Mouse (Mus musculus) embryonic facial prominence, embryonic 15.5 days (tissue): ENCODE measurements at regions not wholly inside any gene's neighbourhood (a gene's known extent, or its start where the extent isn't known, plus 50 kb on each side); places are given as distances from the start of the nearest gene placed in this dataset.

Experiments used
- ATAC-seq: fragments of 200-750 bp; cut with Nextera tagmentation; 2 replicates; pipeline ENCODE4 v1.8.0; 2017; ENCODE audit warnings: low read depth, moderate TSS enrichment; ENCODE audit not compliant: insufficient number of reproducible peaks, low FRiP score, low TSS enrichment
- H3K27ac ChIP-seq: fragments of 300-500 bp; sonication (generic); replicated peaks from 2 replicates; pipeline ENCODE4 v1.5.1; 2015; ENCODE audit warnings: mild to moderate bottlenecking, inconsistent platforms
- H3K27me3 ChIP-seq: fragments of 300-500 bp; sonication (generic); 2 replicates; pipeline ENCODE4 v1.6.1; 2015; ENCODE audit warnings: inconsistent platforms
- H3K36me3 ChIP-seq: fragments of 300-500 bp; sonication (generic); 2 replicates; pipeline ENCODE4 v1.6.1; 2015; ENCODE audit warnings: mild to moderate bottlenecking, inconsistent platforms
- H3K4me1 ChIP-seq: fragments of 300-500 bp; sonication (generic); 2 replicates; pipeline ENCODE4 v1.6.1; 2015; ENCODE audit warnings: inconsistent platforms
- H3K4me2 ChIP-seq: fragments of 300-500 bp; sonication (generic); replicated peaks from 2 replicates; pipeline ENCODE4 v1.6.1; 2015; ENCODE audit warnings: mild to moderate bottlenecking, inconsistent platforms
- H3K4me3 ChIP-seq: fragments of 300-500 bp; sonication (generic); replicated peaks from 2 replicates; pipeline ENCODE4 v1.5.1; 2015; ENCODE audit warnings: mild to moderate bottlenecking, inconsistent platforms
- H3K9ac ChIP-seq: fragments of 300-500 bp; sonication (generic); 2 replicates; pipeline ENCODE4 v1.6.1; 2015; ENCODE audit warnings: inconsistent platforms
- H3K9me3 ChIP-seq: fragments of 300-500 bp; sonication (generic); replicated peaks from 2 replicates; pipeline ENCODE4 v1.6.1; 2016; ENCODE audit warnings: inconsistent platforms
- WGBS: fragments of 180-500 bp; shearing (Covaris S2); methylation state at CpG from one replicate; pipeline ENCODE4 v1.1.7; 2015; 5-methylcytosine and 5-hydroxymethylcytosine counted together

- H3K36me3 ChIP-seq: no peaks in the 10 kb centered on the region
- WGBS: 52% methylated on average over 5 of the region's 5 CpGs
- H3K9ac ChIP-seq: no peak overlapping the region
- H3K4me3 ChIP-seq: no peak overlapping the region
- H3K9me3 ChIP-seq: no peaks in the 10 kb centered on the region
- H3K27me3 ChIP-seq: no peaks in the 10 kb centered on the region
- H3K27ac ChIP-seq: 0 out of 2 replicates have a peak overlapping the region, but pooled peaks have one; percentile 28
- H3K4me2 ChIP-seq: no peak overlapping the region
- H3K4me1 ChIP-seq: no peaks in the 10 kb centered on the region
- ATAC-seq: no peak
These were observed 158.6 kb downstream of the Fam198b start for GRCm38 (mm10) chr3:80042756-80043484.

DNA sequence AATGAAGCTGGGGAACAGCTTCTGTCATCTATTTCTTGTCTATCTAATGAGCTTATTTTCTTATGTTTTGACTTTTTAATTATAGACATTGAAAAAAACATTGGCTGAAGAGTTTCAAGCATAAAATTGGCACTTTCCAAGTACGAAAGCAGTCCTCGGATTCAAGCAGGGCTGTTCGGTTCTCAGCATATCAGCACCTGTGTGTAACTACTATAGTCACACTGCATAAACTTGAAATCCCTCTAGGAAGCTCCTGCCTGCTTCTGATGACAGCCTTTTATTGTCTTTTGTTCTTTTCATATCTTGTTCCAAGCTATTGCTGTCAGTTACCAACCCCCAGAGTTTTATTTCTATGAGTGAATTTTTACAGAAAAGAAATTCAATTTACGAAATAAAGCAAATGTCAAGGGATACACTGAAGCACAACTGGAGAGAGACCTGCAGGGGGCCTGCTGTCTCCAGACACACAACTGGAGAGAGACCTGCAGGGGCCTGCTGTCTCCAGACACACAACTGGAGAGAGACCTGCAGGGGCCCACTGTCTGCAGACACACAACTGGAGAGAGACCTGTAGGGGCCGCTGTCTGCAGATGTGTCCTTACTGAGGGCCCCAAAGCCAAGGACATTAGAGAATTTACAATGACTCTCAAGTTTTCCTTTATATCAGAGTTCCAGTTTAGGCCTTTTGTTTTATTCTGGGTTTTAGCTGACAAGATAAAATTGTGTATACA is 165.3 kb downstream of the Fam198b start:
- no peaks in the 10 kb centered on the region for H3K9me3 ChIP-seq
- no peaks in the 10 kb centered on the region for H3K4me1 ChIP-seq
- H3K9ac ChIP-seq: no peak overlapping the region
- WGBS: 82% methylated on average over 5 of the region's 5 CpGs
- ATAC-seq: no peak
- H3K4me3 ChIP-seq: no peak overlapping the region
- H3K27me3 ChIP-seq: no peaks in the 10 kb centered on the region
- H3K36me3 ChIP-seq: no peaks in the 10 kb centered on the region
- no peak overlapping the region for H3K27ac ChIP-seq
- no peak overlapping the region for H3K4me2 ChIP-seq

DNA sequence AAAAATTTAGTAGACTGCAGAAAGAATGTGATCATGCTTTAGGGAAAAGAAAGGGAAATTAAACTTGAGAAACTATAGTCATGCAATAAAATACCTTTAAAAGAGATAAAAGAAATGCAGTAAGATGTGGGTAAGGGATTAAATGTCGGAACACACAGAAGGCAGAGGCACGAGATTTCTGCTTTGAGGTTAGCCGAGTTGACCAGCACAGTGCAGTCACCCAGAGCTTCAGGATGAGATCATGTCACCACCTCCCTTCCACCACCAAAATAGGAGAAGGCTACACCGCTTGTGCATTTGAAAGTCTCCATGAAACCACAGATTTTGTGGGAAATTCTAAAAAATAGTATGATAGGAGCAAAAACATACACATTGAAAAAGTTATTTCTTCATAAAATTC is 166.6 kb downstream of the Fam198b start:
- H3K9ac ChIP-seq: no peak overlapping the region
- no peaks in the 10 kb centered on the region for H3K9me3 ChIP-seq
- no peaks in the 10 kb centered on the region for H3K27me3 ChIP-seq
- 44% methylated on average over 4 of the region's 4 CpGs for WGBS
- H3K27ac ChIP-seq: no peak overlapping the region
- no peaks in the 10 kb centered on the region for H3K36me3 ChIP-seq
- no peak overlapping the region for H3K4me2 ChIP-seq
- ATAC-seq: no peak
- no peak overlapping the region for H3K4me3 ChIP-seq
- H3K4me1 ChIP-seq: no peaks in the 10 kb centered on the region

DNA sequence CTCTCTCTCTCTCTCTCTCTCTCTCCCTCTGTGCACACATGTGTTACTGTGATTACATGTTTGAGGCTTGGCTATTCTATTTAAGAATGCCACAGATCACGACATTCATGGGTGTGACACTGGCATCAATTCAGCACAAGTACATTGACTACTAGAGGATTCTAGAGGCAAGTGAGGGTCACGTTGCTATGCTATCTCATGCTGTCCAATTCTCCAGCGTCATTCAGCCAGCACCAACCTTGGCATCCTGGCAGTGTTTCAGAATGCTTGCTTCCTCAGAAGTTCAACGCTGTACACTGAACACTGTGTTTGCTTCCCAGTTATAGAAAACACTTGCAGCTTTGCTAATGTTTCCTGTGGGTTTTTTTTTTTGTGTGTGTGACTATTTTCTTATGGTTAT is 167.6 kb downstream of the Fam198b start:
- H3K4me3 ChIP-seq: no peak overlapping the region
- no peaks in the 10 kb centered on the region for H3K36me3 ChIP-seq
- no peaks in the 10 kb centered on the region for H3K4me1 ChIP-seq
- no peak overlapping the region for H3K9ac ChIP-seq
- no peaks in the 10 kb centered on the region for H3K9me3 ChIP-seq
- H3K4me2 ChIP-seq: no peak overlapping the region
- H3K27me3 ChIP-seq: no peaks in the 10 kb centered on the region
- H3K27ac ChIP-seq: no peak overlapping the region
- no peak for ATAC-seq
- WGBS: 41% methylated on average over 4 of the region's 4 CpGs

GRCm38 (mm10) chr3:80052879-80053278 is 168.5 kb downstream of the Fam198b start:
- H3K27ac ChIP-seq: no peak overlapping the region
- no peak overlapping the region for H3K4me3 ChIP-seq
- H3K9me3 ChIP-seq: no peaks in the 10 kb centered on the region
- H3K36me3 ChIP-seq: no peaks in the 10 kb centered on the region
- no peak overlapping the region for H3K4me2 ChIP-seq
- no peaks in the 10 kb centered on the region for H3K27me3 ChIP-seq
- H3K9ac ChIP-seq: no peak overlapping the region
- ATAC-seq: no peak
- H3K4me1 ChIP-seq: no peaks in the 10 kb centered on the region
- WGBS: 64% methylated on average over 3 of the region's 3 CpGs

- H3K4me2 ChIP-seq: no peak overlapping the region
- H3K27me3 ChIP-seq: no peaks in the 10 kb centered on the region
- no peaks in the 10 kb centered on the region for H3K4me1 ChIP-seq
- no peaks in the 10 kb centered on the region for H3K36me3 ChIP-seq
- 76% methylated on average over 2 of the region's 2 CpGs for WGBS
- H3K9me3 ChIP-seq: no peaks in the 10 kb centered on the region
- no peak overlapping the region for H3K27ac ChIP-seq
- H3K9ac ChIP-seq: no peak overlapping the region
- ATAC-seq: no peak
- H3K4me3 ChIP-seq: no peak overlapping the region
These were observed 169.1 kb downstream of the Fam198b start for GRCm38 (mm10) chr3:80053435-80053834.

DNA sequence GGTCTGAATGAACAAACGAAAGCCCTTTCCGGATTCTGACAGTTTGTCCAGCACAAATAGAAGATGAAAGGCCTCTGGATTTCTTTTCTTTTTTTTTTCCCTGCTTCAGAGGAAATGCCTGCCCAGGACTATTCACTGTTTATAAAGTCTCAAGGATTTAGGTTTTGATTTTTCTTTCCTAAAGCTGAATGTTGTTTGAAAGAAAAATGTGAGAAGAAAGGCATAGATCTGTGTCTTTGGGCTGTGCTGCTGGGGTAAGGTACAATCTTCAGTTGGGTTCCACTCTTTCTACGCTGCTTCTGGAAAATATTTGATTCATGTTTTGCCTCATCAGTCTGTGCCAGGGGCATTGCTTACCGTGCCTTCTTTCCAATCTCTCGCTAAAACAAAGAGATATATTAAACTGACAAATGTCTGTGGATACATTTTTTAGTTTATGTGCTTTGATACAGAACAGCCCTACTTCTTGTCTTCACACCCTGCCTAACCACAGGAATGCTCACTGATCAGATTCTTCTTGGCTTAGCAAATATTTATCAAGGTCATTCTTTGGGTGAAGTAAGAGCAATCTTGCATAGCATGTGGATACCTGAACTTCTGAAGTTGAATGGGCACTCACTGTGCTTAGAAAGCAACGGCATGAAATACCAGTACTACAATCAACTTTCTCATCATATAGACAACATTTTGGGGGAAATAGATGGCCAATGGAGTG is 172.5 kb downstream of the Fam198b start:
- H3K4me2 ChIP-seq: no peak overlapping the region
- ATAC-seq: no peak
- H3K4me3 ChIP-seq: no peak overlapping the region

GRCm38 (mm10) chr3:80058722-80059121 is 174.4 kb downstream of the Fam198b start:
- 31% methylated on average over 2 of the region's 2 CpGs for WGBS
- H3K27me3 ChIP-seq: no peaks in the 10 kb centered on the region
- H3K4me2 ChIP-seq: no peak overlapping the region
- no peak for ATAC-seq
- no peaks in the 10 kb centered on the region for H3K4me1 ChIP-seq
- no peak overlapping the region for H3K9ac ChIP-seq
- H3K27ac ChIP-seq: no peak overlapping the region
- no peak overlapping the region for H3K4me3 ChIP-seq
- no peaks in the 10 kb centered on the region for H3K36me3 ChIP-seq
- no peaks in the 10 kb centered on the region for H3K9me3 ChIP-seq

More for the DNA sequence above, 172.5 kb downstream of the Fam198b start:
- whole genome bisulfite sequencing: 56% methylated on average over 6 of the region's 6 CpGs
- Histone ChIP-seq H3K36me3 (no peaks in the 10 kb centered on the region), H3K9me3 (no peaks in the 10 kb centered on the region), H3K27ac (no peak overlapping the region), H3K4me1 (no peaks in the 10 kb centered on the region), H3K27me3 (no peaks in the 10 kb centered on the region), H3K9ac (no peak overlapping the region)

- Histone ChIP-seq H3K4me1 (no peaks in the 10 kb centered on the region), H3K27ac (no peak overlapping the region), H3K36me3 (no peaks in the 10 kb centered on the region), H3K4me3 (no peak overlapping the region), H3K9ac (no peak overlapping the region), H3K27me3 (no peaks in the 10 kb centered on the region), H3K4me2 (no peak overlapping the region), H3K9me3 (no peaks in the 10 kb centered on the region)
- no peak for ATAC-seq
- 80% methylated on average over 5 of the region's 5 CpGs for WGBS
These were observed 186.4 kb downstream of the Fam198b start for GRCm38 (mm10) chr3:80070726-80071125.

DNA sequence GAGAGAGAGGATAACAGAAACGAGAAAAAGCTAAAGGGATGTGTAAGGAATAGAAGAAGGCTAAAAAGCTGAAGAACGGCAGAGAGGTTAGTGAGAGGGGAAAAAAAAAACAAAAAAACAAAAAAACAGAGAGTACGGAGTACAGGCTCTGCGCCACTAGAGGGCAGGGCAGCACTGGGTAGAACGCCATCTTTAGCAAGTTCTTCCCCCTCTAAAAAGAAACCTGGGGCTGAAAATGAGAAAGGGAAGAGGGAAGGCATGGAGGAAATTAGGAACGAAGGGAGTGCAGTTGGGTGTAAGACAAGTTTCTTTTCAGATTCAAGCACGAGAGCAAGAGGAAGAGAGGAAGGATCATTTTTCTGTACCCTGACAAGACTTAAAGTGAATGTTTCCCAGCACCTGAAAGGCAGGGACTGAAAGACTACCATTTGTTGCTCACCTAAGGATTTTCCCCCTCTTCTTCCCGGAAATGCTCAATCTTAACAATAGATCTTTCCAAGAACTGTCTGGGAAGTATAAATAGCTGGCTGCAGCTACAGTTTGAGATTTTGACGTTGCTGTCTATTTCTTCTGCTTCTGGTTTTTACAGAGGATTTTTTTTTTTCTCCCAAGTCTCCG is 195.6 kb downstream of the Fam198b start:
- Histone ChIP-seq H3K27me3 (no peaks in the 10 kb centered on the region), H3K36me3 (no peaks in the 10 kb centered on the region), H3K4me2 (peak overlapping the region; percentile 52), H3K4me1 (no peaks in the 10 kb centered on the region), H3K9me3 (no peaks in the 10 kb centered on the region), H3K27ac (no peak overlapping the region), H3K9ac (no peak overlapping the region; the same call in 1 of the 2 replicates), H3K4me3 (peak overlapping the region; percentile 38)
- WGBS: 3% methylated on average over 10 of the region's 10 CpGs
- no peak for ATAC-seq

GRCm38 (mm10) chr3:80081210-80081609 is 196.9 kb downstream of the Fam198b start:
- Histone ChIP-seq H3K9me3 (no peaks in the 10 kb centered on the region), H3K36me3 (no peaks in the 10 kb centered on the region), H3K4me3 (no peak overlapping the region), H3K27me3 (no peaks in the 10 kb centered on the region), H3K9ac (no peak overlapping the region), H3K4me2 (no peak overlapping the region), H3K27ac (no peak overlapping the region), H3K4me1 (no peaks in the 10 kb centered on the region)
- ATAC-seq: no peak
- WGBS: 40% methylated on average over 7 of the region's 7 CpGs
